Mouse (Mus musculus) retina, postnatal 7 days (tissue): ENCODE measurements around the gene Gpr34.

ENCODE experiments used
- DNase-seq: peaks from one replicate; pipeline ENCODE4 v3.0.0-alpha.2; 2012; ENCODE audit warnings: low read depth, low spot score

Gpr34 gene

GRCm38 (mm10) chrX:13670342-13670741 is 38.5 kb downstream of the Gpr34 start:
- no peak for DNase-seq

DNA sequence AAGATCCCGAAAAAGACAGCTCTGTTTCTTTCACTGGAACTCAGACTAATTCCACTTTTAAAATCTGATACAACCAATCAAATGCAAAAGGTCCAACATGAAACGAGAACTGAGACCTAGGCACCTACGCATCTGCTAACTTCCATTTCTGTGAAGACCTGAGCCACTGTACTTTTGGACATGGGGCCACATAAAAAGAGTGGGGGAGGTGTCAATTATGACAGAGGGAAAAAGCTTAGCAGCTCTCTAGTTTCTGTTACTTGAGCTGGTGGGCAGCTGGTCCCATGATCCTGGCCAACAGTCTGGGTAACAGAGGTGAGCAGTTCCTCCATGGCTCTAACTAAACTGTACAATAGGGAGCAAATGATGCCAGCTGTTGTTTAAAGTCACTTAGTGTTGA is 41.1 kb downstream of the Gpr34 start:
- DNase-seq: no peak

DNA sequence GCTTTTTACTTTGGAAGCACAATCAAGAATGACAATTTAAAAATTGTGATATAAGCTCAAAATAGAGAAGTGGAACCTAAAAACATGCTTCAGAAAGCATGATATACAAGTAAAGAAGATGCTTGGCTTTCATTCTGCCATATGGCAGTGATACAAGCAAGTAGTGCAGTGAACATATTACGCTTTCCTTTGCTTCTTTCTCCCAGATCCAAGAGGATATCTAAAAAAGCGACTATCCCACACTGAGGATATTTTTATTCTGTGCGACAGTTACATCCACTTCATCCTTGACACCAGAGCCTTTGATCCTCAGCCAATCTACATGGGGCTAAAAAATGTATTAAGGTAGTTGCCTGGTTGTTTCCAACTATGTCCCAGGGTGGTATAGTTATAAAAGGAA is 49.9 kb downstream of the Gpr34 start:
- DNase-seq: no peak

DNA sequence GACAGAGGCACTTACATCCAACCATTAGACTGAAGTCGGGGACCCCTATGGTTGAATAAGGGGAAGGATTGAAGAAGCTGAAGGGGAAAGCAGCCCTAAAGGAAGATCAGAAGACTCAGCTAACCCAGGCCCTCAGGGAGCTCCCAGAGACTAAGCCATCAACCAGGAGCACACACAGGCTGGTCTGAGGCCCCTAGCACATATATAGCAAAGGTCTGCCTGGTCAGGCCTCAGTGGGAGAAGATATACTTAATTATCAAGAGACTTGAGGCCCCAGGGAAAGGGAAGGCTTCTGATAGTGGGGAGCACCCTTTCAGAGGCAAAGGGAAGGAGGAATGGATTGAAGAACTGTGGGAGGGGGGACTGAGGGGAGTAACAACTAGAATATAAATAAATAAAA is 54.7 kb downstream of the Gpr34 start:
- DNase-seq: no peak

DNA sequence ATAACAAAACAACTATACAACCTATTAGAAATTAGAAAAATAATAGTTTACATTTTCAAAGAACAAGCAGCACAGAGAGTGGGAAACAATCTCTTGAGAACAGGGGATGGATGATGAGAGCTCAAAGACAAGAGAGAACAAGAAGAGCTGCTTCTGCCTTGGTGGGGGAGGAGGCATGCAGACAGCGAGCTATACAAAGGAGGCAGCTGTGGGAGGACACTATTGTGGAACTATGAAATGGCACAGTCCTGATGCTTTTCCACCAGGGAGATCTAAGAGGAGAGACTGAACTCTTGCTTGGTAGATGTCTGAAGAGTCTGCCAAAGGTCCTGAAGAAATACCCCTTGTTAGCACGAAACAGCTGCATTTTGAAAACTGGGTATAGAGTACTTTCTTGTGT is 56.5 kb downstream of the Gpr34 start:
- DNase-seq: no peak
